Mouse (Mus musculus) skeletal muscle tissue, adult 2 months (tissue): ENCODE measurements around the gene Mboat2.

Experiments
- DNase-seq: peaks from one replicate; pipeline ENCODE4 v3.0.0-alpha.2; 2012; ENCODE audit warnings: low read depth, low spot score

Mboat2 gene

GRCm38 (mm10) chr12:24863762-24864161 lies 33.1 kb downstream of the Mboat2 start:
- no peak for DNase-seq

- no peak for DNase-seq
Observed at GRCm38 (mm10) chr12:24866645-24867044, 36.0 kb downstream of the Mboat2 start.

GRCm38 (mm10) chr12:24868694-24869093 lies 38.0 kb downstream of the Mboat2 start:
- no peak for DNase-seq

DNA sequence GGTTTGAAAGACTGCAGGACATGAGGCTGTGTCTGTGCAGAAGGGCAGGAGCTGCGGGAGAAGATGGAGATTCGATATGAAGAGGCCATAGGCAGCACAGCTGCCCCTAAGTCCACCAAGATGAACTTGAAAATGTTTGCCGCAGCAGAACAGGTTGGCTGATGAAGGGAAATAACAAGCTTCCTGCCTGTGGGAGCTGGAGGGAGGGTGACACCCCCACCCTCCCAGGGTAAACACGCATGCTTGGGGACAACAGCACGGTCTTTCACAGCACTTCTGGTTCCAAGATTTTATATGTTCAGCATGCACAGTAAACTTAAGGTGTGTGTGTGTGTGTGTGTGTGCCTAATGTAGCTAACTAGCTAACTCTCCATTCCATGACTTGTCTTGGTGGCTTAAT lies 38.6 kb downstream of the Mboat2 start:
- no peak for DNase-seq

- no peak for DNase-seq
Observed at GRCm38 (mm10) chr12:24870901-24871300, 40.2 kb downstream of the Mboat2 start.

GRCm38 (mm10) chr12:24872264-24872663 lies 41.6 kb downstream of the Mboat2 start:
- DNase-seq = no peak

- DNase-seq = no peak
Observed at GRCm38 (mm10) chr12:24872689-24873088, 42.0 kb downstream of the Mboat2 start.

GRCm38 (mm10) chr12:24875908-24876307 lies 45.2 kb downstream of the Mboat2 start:
- DNase-seq = no peak

DNA sequence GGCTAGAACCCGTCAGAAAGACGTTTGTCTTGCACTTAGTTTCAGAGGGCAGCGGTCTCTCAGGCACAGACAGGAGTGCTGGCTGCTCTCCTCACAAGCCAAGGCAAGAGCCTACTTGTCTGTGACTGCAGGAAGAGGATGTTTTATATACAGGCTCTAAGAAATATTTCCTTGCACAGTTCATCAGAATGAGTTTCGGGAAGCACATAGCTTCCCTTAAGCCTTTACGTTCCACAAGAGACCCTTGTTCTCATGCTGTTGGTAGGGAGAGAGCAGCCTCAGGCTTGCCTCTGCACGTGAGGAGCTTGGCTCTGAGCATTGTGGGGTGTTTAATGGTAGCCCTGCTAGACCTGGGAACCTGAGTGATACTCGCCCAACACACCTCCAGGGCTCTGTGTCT lies 46.6 kb downstream of the Mboat2 start:
- DNase-seq = no peak

DNA sequence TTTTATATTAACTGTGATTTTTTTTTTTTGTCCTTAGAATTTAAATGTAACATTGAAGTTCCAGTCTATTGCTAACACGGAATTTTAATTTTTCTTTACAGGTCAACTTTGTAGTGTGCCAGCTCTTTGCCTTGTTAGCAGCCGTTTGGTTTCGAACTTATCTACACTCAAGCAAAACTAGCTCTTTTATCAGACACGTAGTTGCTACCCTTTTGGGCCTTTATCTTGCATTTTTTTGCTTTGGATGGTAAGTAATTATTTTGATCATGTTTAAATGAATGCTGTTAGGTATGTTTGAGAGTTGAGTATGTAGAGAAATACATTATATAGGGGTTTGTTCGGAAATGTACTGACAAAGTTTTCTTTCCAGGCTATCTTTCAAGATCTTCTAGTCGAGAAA lies 47.4 kb downstream of the Mboat2 start:
- DNase-seq = no peak

- DNase-seq = no peak
Observed at GRCm38 (mm10) chr12:24878735-24879362, 48.2 kb downstream of the Mboat2 start.

DNA sequence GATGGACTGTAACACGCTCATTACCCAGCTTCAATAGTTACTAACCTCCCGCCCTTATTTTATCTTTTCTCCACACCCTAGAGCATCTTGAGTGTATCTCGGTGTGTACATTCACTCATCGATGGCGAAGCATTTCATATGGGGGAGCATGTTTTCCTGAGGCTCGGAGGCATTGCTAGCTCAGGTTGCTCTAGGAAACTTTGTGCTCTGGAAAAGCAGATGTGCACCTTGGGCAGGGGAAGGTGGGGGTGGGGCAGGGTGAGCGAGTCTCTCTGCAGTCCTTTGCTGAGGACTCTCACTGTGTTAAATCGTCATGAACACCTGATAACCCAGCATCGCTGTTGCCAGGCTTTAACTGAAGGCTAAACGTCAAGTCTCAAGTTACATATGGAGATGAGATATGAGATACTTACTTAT lies 48.9 kb downstream of the Mboat2 start:
- no peak for DNase-seq

- DNase-seq = no peak
Observed at GRCm38 (mm10) chr12:24883279-24883678, 52.6 kb downstream of the Mboat2 start.

GRCm38 (mm10) chr12:24886800-24887199 lies 56.1 kb downstream of the Mboat2 start:
- DNase-seq = no peak

- DNase-seq = no peak
Observed at GRCm38 (mm10) chr12:24889371-24890051, 58.8 kb downstream of the Mboat2 start.

- DNase-seq = no peak
Observed at GRCm38 (mm10) chr12:24890158-24890557, 59.5 kb downstream of the Mboat2 start.

DNA sequence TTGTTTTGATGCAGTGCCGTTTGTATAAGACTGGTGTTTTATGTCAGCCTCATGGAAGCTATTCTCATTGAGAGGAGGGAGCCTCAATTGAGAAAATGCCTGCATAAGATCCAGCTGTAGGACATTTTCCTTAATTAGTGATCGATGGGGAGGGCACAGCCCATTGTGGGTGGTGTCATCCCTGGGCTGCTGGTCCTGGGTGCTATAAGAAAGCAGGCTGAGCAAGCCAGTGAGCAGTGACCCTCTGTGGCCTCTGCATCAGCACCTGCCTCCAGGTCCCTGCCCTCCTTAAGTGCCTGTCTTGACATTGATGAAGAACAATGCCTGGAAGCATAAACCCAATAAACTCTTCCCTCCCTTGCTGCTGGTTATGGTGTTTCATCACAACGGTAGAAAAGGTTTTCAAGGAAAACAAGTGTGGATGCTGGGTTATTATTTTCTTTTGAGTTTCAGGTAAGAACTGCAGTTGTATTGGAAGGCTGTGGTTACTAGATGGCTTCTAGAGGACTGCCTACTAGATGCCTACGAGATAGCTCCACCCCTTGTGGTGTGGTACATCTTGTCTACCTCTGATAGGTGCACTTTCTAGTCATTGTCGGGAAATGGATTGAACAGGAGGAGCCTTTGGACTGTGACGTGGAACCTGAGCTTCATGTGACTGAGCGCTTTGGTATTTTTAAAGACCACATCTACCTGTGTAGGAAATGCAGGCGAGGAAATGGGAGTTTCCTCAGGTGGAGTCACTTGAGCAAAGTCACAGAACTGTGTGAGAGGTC lies 60.2 kb downstream of the Mboat2 start:
- no peak for DNase-seq

DNA sequence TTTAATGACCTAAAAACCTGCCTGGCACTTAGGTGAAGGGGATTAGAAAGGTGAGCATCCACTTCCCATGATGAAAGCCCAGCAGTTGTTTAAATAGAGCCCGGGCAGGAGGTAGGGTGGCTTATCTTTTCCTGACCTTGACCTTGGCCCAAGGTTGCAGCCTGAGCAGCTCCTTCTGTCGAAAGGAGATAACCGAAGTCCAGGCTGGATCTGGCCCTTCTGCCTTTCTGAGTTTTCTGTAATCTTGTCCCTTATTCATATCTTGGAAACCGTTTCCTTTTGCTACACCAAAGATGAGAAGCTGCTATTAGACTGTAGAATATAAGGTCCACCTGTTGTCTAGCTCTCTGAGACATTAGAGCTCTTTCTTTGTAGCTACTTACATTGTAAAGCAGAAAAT lies 61.9 kb downstream of the Mboat2 start:
- peak; percentile 14 for DNase-seq

DNA sequence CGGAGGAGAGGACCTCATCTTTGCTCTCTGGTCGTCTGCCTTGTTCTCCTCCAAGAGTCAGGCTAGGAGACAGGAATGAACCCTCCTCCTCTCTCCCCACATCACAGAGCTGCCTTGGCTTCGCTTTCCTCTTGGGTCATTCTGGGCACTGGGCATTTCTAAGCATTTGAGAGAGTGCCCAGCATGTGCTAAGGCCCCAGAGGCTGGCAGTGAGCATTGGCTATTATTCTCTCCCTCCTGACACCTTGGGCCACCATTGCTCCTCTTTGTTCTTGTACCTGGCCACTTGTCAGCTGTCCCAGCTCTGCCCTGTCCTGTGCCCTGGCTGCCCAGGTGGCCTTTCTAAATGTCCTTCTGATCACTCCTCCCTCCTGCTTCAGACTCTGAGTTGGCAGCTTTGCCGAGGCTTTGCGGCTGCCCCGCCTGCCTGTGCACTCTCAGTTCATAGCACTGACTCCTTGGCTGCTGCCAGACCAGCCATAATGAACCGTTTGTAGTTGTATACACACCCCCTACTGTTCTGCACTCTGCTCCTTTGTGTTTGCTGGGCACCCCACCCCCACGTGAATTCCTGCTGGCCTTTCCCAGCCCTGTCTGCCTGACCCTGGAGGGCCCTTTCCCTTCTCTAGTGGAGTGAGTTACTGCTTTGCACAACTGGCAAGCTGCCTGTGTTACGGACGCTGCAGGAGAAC lies 63.2 kb downstream of the Mboat2 start:
- no peak for DNase-seq

DNA sequence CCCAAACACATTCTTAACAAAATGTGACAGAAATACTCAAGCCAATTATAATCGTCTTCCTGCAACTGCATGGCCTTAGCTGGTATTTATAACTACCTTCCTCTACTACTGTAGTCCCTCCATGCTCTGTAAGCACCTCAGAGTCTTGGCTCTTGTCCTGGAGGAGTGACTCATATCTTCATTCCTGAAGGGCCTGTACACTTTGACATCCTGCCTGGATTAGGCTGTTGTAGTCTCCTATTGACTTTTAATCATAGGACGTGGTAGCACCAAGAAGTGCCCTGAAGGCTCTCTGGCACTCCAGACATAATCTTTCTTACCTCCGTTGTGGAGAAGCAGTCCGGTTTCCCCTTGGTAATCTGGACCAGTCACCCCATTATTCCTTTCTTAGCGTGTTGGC lies 64.7 kb downstream of the Mboat2 start:
- no peak for DNase-seq

DNA sequence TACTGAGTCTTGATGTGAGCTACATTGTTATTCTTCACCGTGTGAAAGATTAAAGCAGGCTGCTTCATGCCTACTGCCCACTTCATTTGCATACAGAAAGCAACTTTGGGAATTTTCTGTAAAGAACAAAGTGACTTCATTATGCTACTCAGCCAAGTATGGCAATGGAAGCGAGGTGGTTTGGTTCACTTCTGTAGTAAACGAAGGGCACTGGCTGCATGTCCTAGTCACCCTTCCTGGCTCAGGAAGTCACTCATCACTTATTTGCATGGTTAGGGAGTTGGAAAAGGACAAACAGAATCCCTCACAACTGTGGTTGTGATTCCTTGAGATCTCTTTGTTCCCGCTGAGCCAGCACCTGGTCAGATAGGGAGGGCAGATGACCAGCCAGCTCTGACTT lies 66.7 kb downstream of the Mboat2 start:
- no peak for DNase-seq

- no peak for DNase-seq
Observed at GRCm38 (mm10) chr12:24898226-24898625, 67.5 kb downstream of the Mboat2 start.
